Mouse (Mus musculus) ES-Bruce4 (cell line): ENCODE data around the gene Stxbp3. TPM values are rescaled to one million over a fixed set of nuclear protein-coding genes. Genes with fewer than 3 reads are reported as not detected.

Experiments used
- H3K27ac ChIP-seq: 2 replicates; pipeline ENCODE4 v1.5.1; 2012; ENCODE audit warnings: low read length, inconsistent platforms; ENCODE audit not compliant: insufficient read depth
- H3K27me3 ChIP-seq: 2 replicates; pipeline ENCODE4 v1.6.1; 2012; ENCODE audit warnings: mild to moderate bottlenecking, low read length, inconsistent platforms; ENCODE audit not compliant: control insufficient read depth, poor library complexity, insufficient read depth, severe bottlenecking
- H3K36me3 ChIP-seq: 2 replicates; pipeline ENCODE4 v1.6.1; 2012; ENCODE audit warnings: inconsistent platforms, mild to moderate bottlenecking, low read length, moderate library complexity; ENCODE audit not compliant: control insufficient read depth, poor library complexity, insufficient read depth, severe bottlenecking
- H3K4me1 ChIP-seq: one replicate; pipeline ENCODE4 v1.8.1; 2011; ENCODE audit warnings: low read length; ENCODE audit not compliant: control insufficient read depth, insufficient read depth
- H3K4me3 ChIP-seq: 2 replicates; pipeline ENCODE4 v1.5.1; 2011; ENCODE audit warnings: low read depth, mild to moderate bottlenecking, low read length
- H3K9ac ChIP-seq: 2 replicates; pipeline ENCODE4 v1.6.1; 2012; ENCODE audit warnings: low read depth, mild to moderate bottlenecking, inconsistent platforms; ENCODE audit not compliant: poor library complexity, severe bottlenecking
- H3K9me3 ChIP-seq: replicated peaks from 2 replicates; pipeline ENCODE4 v1.6.1; 2012; ENCODE audit warnings: mild to moderate bottlenecking, low read length, inconsistent platforms; ENCODE audit not compliant: control insufficient read depth, poor library complexity, insufficient read depth, severe bottlenecking
- CTCF ChIP-seq: IDR thresholded peaks from one replicate; pipeline ENCODE4 v1.8.1; 2011; ENCODE audit warnings: low read depth, low read length
- EP300 ChIP-seq: IDR thresholded peaks from 2 replicates; pipeline ENCODE4 v1.6.1; 2011; ENCODE audit warnings: low read depth, low read length; ENCODE audit not compliant: insufficient read depth
- POLR2A ChIP-seq: IDR thresholded peaks from one replicate; pipeline ENCODE4 v1.8.1; 2011; ENCODE audit warnings: low read length; ENCODE audit not compliant: insufficient read depth
- polyA plus RNA-seq: library from polyadenylated mRNA; stranded (reverse); fragments of >200 nt; gene quantifications from 2 replicates; pipeline ENCODE4 v1.2.4, GENCODE M21; 2011; ENCODE audit warnings: low read depth; ENCODE audit not compliant: missing spikeins, insufficient read depth, insufficient read length

Stxbp3 gene
- polyA plus RNA-seq, 1 experiment: 25.9 TPM

DNA sequence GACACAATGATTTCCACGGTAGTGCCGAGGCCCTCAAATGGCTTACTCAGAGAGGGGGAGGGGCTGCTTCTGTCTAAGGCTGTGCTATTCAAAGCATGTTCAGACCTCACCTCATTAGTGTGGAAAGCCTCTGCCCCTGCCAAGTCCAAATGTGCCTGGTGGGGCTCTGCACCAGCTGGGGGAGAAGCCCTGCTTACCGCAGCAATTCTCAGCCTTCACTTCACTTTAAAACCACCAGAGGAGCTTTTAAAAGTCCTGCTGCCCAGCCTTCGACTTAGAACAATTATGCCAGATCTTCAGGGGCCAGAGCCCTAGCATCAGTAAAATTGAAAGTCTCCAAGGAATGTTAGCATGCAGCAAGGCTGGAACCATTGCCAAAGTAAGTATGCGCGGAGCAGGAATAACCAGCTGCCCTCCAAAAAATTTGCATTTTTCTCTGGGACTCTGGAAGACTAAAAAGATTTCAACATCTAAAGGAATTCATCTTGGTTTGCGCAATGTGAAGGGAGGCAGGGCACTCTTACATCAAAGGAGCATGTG lies 18.0 kb upstream of the Stxbp3 start:
- no peaks in the 10 kb centered on the region for H3K36me3 ChIP-seq
- TF ChIP-seq CTCF (no peak), EP300 (no peak), POLR2A (no peak)

GRCm38 (mm10) chr3:108857714-108858113 lies 17.4 kb upstream of the Stxbp3 start:
- Histone ChIP-seq H3K9me3 (no peaks in the 10 kb centered on the region), H3K9ac (no peak overlapping the region), H3K4me3 (no peak overlapping the region), H3K36me3 (no peaks in the 10 kb centered on the region), H3K27ac (no peak overlapping the region), H3K27me3 (no peaks in the 10 kb centered on the region), H3K4me1 (peaks cover 6% of the 10 kb centered on the region)
- TF ChIP-seq CTCF (no peak), EP300 (no peak), POLR2A (no peak)

More for the DNA sequence above, 18.0 kb upstream of the Stxbp3 start:
- Histone ChIP-seq H3K27me3 (no peaks in the 10 kb centered on the region), H3K4me3 (no peak overlapping the region), H3K9ac (no peak overlapping the region), H3K9me3 (no peaks in the 10 kb centered on the region), H3K4me1 (peaks cover 6% of the 10 kb centered on the region), H3K27ac (no peak overlapping the region)

GRCm38 (mm10) chr3:108857124-108857470 lies 16.8 kb upstream of the Stxbp3 start:
- H3K9me3 ChIP-seq: no peaks in the 10 kb centered on the region
- H3K4me1 ChIP-seq: peaks cover 6% of the 10 kb centered on the region
- H3K27ac ChIP-seq: no peak overlapping the region
- H3K27me3 ChIP-seq: no peaks in the 10 kb centered on the region
- H3K36me3 ChIP-seq: no peaks in the 10 kb centered on the region
- no peak for TF ChIP-seq POLR2A
- TF ChIP-seq CTCF: no peak
- TF ChIP-seq EP300: no peak
- no peak overlapping the region for H3K9ac ChIP-seq
- H3K4me3 ChIP-seq: no peak overlapping the region

DNA sequence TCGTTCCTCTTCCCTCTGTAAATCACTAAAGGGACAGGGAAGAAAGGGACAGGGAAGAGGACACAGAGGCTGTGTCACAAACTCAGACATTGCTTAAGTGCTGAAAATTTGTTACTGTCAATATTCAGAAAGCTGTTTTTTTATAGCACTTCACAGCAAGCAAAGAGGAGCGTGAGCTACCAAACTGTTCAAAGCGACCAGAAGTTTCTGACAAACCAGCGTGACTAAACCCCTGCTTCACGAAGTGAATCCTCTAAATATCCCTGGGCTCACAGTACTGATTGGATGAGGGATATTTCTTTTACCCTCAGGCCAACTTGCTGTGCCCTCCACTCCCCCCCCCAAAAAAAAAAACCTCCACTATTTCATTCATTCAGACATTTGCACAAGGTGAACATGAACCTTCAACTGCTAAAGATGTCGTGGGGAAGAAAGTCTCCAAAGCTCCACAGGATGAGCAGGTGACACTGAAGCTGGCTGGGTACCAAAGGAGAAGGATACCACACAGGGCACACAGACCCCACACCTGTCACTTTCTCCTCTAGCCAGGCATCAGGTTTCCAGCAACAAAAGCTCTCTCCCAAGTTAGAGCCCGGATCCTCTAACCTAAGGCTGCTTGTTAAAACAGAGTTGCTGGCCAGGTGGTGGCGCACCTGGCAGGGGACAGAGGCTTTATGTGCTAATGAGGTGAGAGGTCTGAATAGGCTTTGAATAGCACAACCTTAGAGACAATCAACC lies 16.2 kb upstream of the Stxbp3 start:
- Histone ChIP-seq H3K4me1 (peaks cover 6% of the 10 kb centered on the region), H3K9me3 (no peaks in the 10 kb centered on the region), H3K4me3 (no peak overlapping the region), H3K9ac (no peak overlapping the region), H3K27ac (no peak overlapping the region), H3K36me3 (no peaks in the 10 kb centered on the region), H3K27me3 (no peaks in the 10 kb centered on the region)
- no peak for TF ChIP-seq POLR2A
- TF ChIP-seq CTCF: peak; percentile 70
- peak; percentile 79 for TF ChIP-seq EP300

- no peaks in the 10 kb centered on the region for H3K36me3 ChIP-seq
- H3K27me3 ChIP-seq: no peaks in the 10 kb centered on the region
- H3K4me1 ChIP-seq: peaks cover 6% of the 10 kb centered on the region
- no peak overlapping the region for H3K4me3 ChIP-seq
- no peaks in the 10 kb centered on the region for H3K9me3 ChIP-seq
- TF ChIP-seq CTCF (no peak), EP300 (no peak), POLR2A (no peak)
- no peak overlapping the region for H3K9ac ChIP-seq
- no peak overlapping the region for H3K27ac ChIP-seq
Observed at GRCm38 (mm10) chr3:108855864-108856263, 15.5 kb upstream of the Stxbp3 start.

- no peaks in the 10 kb centered on the region for H3K36me3 ChIP-seq
- H3K27me3 ChIP-seq: no peaks in the 10 kb centered on the region
- no peaks in the 10 kb centered on the region for H3K9me3 ChIP-seq
- peak overlapping the region; percentile 26 for H3K4me3 ChIP-seq
- no peak overlapping the region for H3K27ac ChIP-seq
- H3K4me1 ChIP-seq: peaks cover 6% of the 10 kb centered on the region
- no peak overlapping the region for H3K9ac ChIP-seq
- no peak for TF ChIP-seq EP300
- no peak for TF ChIP-seq POLR2A
- no peak for TF ChIP-seq CTCF
Observed at GRCm38 (mm10) chr3:108855371-108855770, 15.0 kb upstream of the Stxbp3 start.
